Mouse (Mus musculus): ENCODE data around the gene Pramel1. TPM values are rescaled to one million over a fixed set of nuclear protein-coding genes. Genes with fewer than 3 reads are reported as not detected.

The Pramel1 gene
- total and polyA plus RNA-seq, 3 experiments = not detected

DNA sequence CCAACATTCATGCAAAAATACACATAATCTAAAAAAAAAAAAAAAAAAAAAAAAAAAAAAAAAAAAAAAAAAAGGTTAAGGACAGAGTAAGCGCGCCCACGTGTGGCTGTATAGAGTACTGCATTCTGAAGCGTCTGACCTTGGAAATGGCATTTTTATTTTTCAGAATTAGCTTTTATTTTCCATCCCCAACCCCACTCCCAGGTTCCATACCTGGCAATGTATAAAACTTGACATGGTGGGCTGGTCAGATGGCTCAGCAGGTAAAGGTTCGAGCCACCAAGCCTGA, 13.6 kb upstream of the Pramel1 start:
- no peak overlapping the region for H3K4me3 ChIP-seq (replicated peaks in 1 of 3; ENCODE audit: low read depth in 2 of 3, low read length in 2 of 3, poor library complexity in 1 of 3)
- no peak overlapping the region for H3K9ac ChIP-seq (ENCODE audit: insufficient read depth, low read depth)
- no peak overlapping the region for H3K27ac ChIP-seq (ENCODE audit: insufficient read depth, low read depth)
- no peaks in the 10 kb centered on the region for H3K36me3 ChIP-seq (replicated peaks in 1 of 2; ENCODE audit: control insufficient read depth in 1 of 2, insufficient read depth in 1 of 2, low read length in 1 of 2)
- in situ Hi-C loops (cut with MboI; ENCODE audit: low pct_ligation_motif_present, low pct_unique_long_range_greater_than_20kb, low sequenced_read_pairs) = no loop called here
- no peak overlapping the region for H3K4me2 ChIP-seq (ENCODE audit: insufficient read depth, low read depth, poor library complexity, severe bottlenecking)
- peaks cover 48% of the 10 kb centered on the region for H3K27me3 ChIP-seq (replicated peaks)
- no peaks in the 10 kb centered on the region for H3K4me1 ChIP-seq (ENCODE audit: control insufficient read depth in 1 of 2, insufficient read depth in 2 of 2)
- TF ChIP-seq SMC3 (IDR thresholded peaks at IDR 0.05; ENCODE audit: low read depth, low read length) (peak; percentile 38), RAD21 (IDR thresholded peaks at IDR 0.05; ENCODE audit: low read depth, low read length) (peak; percentile 52), PAX5 (IDR thresholded peaks at IDR 0.05; ENCODE audit: low read length) (no peak), ETS1 (conservative IDR thresholded peaks at IDR 0.05; ENCODE audit: low read depth, low read length) (no peak), CTCF (conservative IDR thresholded peaks at IDR 0.05 in 1 of 2, IDR thresholded peaks at IDR 0.05 in 1 of 2; ENCODE audit: low read depth in 2 of 2, low read length in 2 of 2) (peak; percentile 66 to 89), ZNF384 (IDR thresholded peaks at IDR 0.05; ENCODE audit: low read depth, low read length) (peak; percentile 99)
- dilution Hi-C loops (cut with MboI; ENCODE audit: extremely low pct_ligation_motif_present, extremely low pct_unique_long_range_greater_than_20kb, low sequenced_read_pairs) = no loop called here
- no peaks in the 10 kb centered on the region for H3K9me3 ChIP-seq (replicated peaks; ENCODE audit: low read length)
- DNase-seq (ENCODE audit: extremely low read depth) = peak; percentile 32
- H3K79me2 ChIP-seq (replicated peaks; ENCODE audit: control insufficient read depth, extremely low read depth, insufficient read depth, poor library complexity, severe bottlenecking) = no peaks in the 10 kb centered on the region

GRCm38 (mm10) chr4:143382163-143382562, 12.1 kb upstream of the Pramel1 start:
- no peak overlapping the region for H3K27ac ChIP-seq (ENCODE audit: insufficient read depth, low read depth)
- dilution Hi-C loops (cut with MboI; ENCODE audit: extremely low pct_ligation_motif_present, extremely low pct_unique_long_range_greater_than_20kb, low sequenced_read_pairs) (no loop called here), in situ Hi-C loops (cut with MboI; ENCODE audit: low pct_ligation_motif_present, low pct_unique_long_range_greater_than_20kb, low sequenced_read_pairs) (no loop called here)
- H3K9ac ChIP-seq (ENCODE audit: insufficient read depth, low read depth) = no peak overlapping the region
- no peaks in the 10 kb centered on the region for H3K36me3 ChIP-seq (replicated peaks in 1 of 2; ENCODE audit: control insufficient read depth in 1 of 2, insufficient read depth in 1 of 2, low read length in 1 of 2)
- no peaks in the 10 kb centered on the region for H3K79me2 ChIP-seq (replicated peaks; ENCODE audit: control insufficient read depth, extremely low read depth, insufficient read depth, poor library complexity, severe bottlenecking)
- no peak for DNase-seq (ENCODE audit: extremely low read depth)
- H3K27me3 ChIP-seq (replicated peaks) = peaks cover 36% of the 10 kb centered on the region
- H3K4me2 ChIP-seq (ENCODE audit: insufficient read depth, low read depth, poor library complexity, severe bottlenecking) = no peak overlapping the region
- no peak for TF ChIP-seq POLR2A (IDR thresholded peaks at IDR 0.05; ENCODE audit: low read depth, low read length)
- TF ChIP-seq ZNF384 (IDR thresholded peaks at IDR 0.05; ENCODE audit: low read depth, low read length) = no peak
- TF ChIP-seq MEF2A (IDR thresholded peaks at IDR 0.05; ENCODE audit: borderline replicate concordance, low read depth, low read length) = no peak
- TF ChIP-seq ETS1 (conservative IDR thresholded peaks at IDR 0.05; ENCODE audit: low read depth, low read length) = no peak
- TF ChIP-seq POLR2AphosphoS2 (IDR thresholded peaks at IDR 0.05; ENCODE audit: low read depth, low read length) = no peak
- TF ChIP-seq IRF4 (IDR thresholded peaks at IDR 0.05; ENCODE audit: low read depth, low read length) = no peak
- TF ChIP-seq ZMIZ1 (IDR thresholded peaks at IDR 0.05; ENCODE audit: low read depth, low read length) = no peak
- no peak for TF ChIP-seq CHD2 (IDR thresholded peaks at IDR 0.05; ENCODE audit: low read length)
- no peak for TF ChIP-seq JUN (IDR thresholded peaks at IDR 0.05; ENCODE audit: insufficient read depth, low read depth, low read length)
- TF ChIP-seq USF1 (IDR thresholded peaks at IDR 0.05; ENCODE audit: low read depth, low read length) = no peak
- no peak for TF ChIP-seq MAFK (IDR thresholded peaks at IDR 0.05; ENCODE audit: insufficient replicate concordance, low read length)
- no peak for TF ChIP-seq ZKSCAN1 (IDR thresholded peaks at IDR 0.05; ENCODE audit: borderline replicate concordance, low read depth, low read length)
- no peak for TF ChIP-seq SMC3 (IDR thresholded peaks at IDR 0.05; ENCODE audit: low read depth, low read length)
- TF ChIP-seq ELF1 (IDR thresholded peaks at IDR 0.05; ENCODE audit: low read depth, low read length) = no peak
- TF ChIP-seq NELFE (IDR thresholded peaks at IDR 0.05; ENCODE audit: low read depth, low read length) = no peak
- no peak for TF ChIP-seq PAX5 (IDR thresholded peaks at IDR 0.05; ENCODE audit: low read length)
- TF ChIP-seq BHLHE40 (IDR thresholded peaks at IDR 0.05; ENCODE audit: low read depth, low read length) = no peak
- no peak for TF ChIP-seq MYC (IDR thresholded peaks at IDR 0.05; ENCODE audit: low read depth, low read length)
- TF ChIP-seq MXI1 (IDR thresholded peaks at IDR 0.05; ENCODE audit: low read depth, low read length) = no peak
- TF ChIP-seq TCF12 (IDR thresholded peaks at IDR 0.05; ENCODE audit: low read depth, low read length) = no peak
- no peaks in the 10 kb centered on the region for H3K4me1 ChIP-seq (ENCODE audit: control insufficient read depth in 1 of 2, insufficient read depth in 2 of 2)
- H3K9me3 ChIP-seq (replicated peaks; ENCODE audit: low read length) = no peaks in the 10 kb centered on the region
- no peak overlapping the region for H3K4me3 ChIP-seq (replicated peaks in 1 of 3; ENCODE audit: low read depth in 2 of 3, low read length in 2 of 3, poor library complexity in 1 of 3)
